Mouse (Mus musculus): ENCODE measurements at regions not wholly inside any gene's neighbourhood (a gene's known extent, or its start where the extent isn't known, plus 50 kb on each side); places are given as distances from the start of the nearest gene placed in this dataset.

GRCm38 (mm10) chr4:33641883-33642282 is 282.5 kb upstream of the Cnr1 start:
- TF ChIP-seq EP300 (IDR thresholded peaks at IDR 0.05; ENCODE audit: low read depth) (no peak), CTCF (IDR thresholded peaks at IDR 0.05; ENCODE audit: low read depth) (no peak)
